Mouse (Mus musculus) lung, embryonic 14.5 days (tissue): Measurements from ENCODE around the gene Fgf11. TPM values are rescaled to one million over a fixed set of nuclear protein-coding genes. Genes with fewer than 3 reads are reported as not detected.

Experiments used
- ATAC-seq: fragments of 200-750 bp; cut with Nextera tagmentation; 2 replicates; pipeline ENCODE4 v1.8.0; 2017; ENCODE audit warnings: mild to moderate bottlenecking, moderate TSS enrichment, moderate library complexity; ENCODE audit not compliant: insufficient read depth
- DNase-seq: peaks from one replicate; pipeline ENCODE4 v3.0.0-alpha.2; 2015
- H3K27ac ChIP-seq: fragments of 300-500 bp; sonication (generic); 2 replicates; pipeline ENCODE4 v1.5.1; 2014; ENCODE audit warnings: low read depth, mild to moderate bottlenecking, moderate library complexity
- H3K27me3 ChIP-seq: fragments of 300-500 bp; sonication (generic); 2 replicates; pipeline ENCODE4 v1.6.1; 2014; ENCODE audit warnings: low read length, control low read depth; ENCODE audit not compliant: insufficient read depth
- H3K36me3 ChIP-seq: fragments of 300-500 bp; sonication (generic); 2 replicates; pipeline ENCODE4 v1.6.1; 2014; ENCODE audit warnings: control low read depth; ENCODE audit not compliant: insufficient read depth
- H3K4me1 ChIP-seq: fragments of 300-500 bp; sonication (generic); 2 replicates; pipeline ENCODE4 v1.6.1; 2014; ENCODE audit warnings: antibody characterized with exemption, control low read depth; ENCODE audit not compliant: insufficient read depth
- H3K4me2 ChIP-seq: fragments of 300-500 bp; sonication (generic); 2 replicates; pipeline ENCODE4 v1.6.1; 2014; ENCODE audit warnings: mild to moderate bottlenecking
- H3K4me3 ChIP-seq: fragments of 300-500 bp; sonication (generic); 2 replicates; pipeline ENCODE4 v1.5.1; 2014; ENCODE audit warnings: low read depth, low read length
- H3K9ac ChIP-seq: fragments of 300-500 bp; sonication (generic); 2 replicates; pipeline ENCODE4 v1.6.1; 2014
- H3K9me3 ChIP-seq: fragments of 300-500 bp; sonication (generic); 2 replicates; pipeline ENCODE4 v1.6.1; 2016; ENCODE audit warnings: low read depth, low read length, control low read depth
- CTCF ChIP-seq: IDR thresholded peaks from 2 replicates; pipeline ENCODE4 v1.5.1; 2016; ENCODE audit warnings: antibody characterized with exemption, low read depth
- WGBS: fragments of 180-500 bp; shearing (Covaris S2); extraction: QIAGEN DNeasy Blood & Tissue Kit; methylation state at CpG from one replicate; pipeline ENCODE4 v1.1.7; 2014; 5-methylcytosine and 5-hydroxymethylcytosine counted together
- polyA plus RNA-seq: library from polyadenylated mRNA; unstranded; fragments of >200 nt; fragmentation: Nextera tagmentation; extraction: Ambion mirVana; gene quantifications from 2 replicates; pipeline ENCODE4 v1.2.1, GENCODE M21; 2014

The Fgf11 gene
- polyA plus RNA-seq, 1 experiment from 2014 or later: 1.6 TPM

GRCm38 (mm10) chr11:69763551-69763950 is 38.1 kb downstream of the Fgf11 start:
- Histone ChIP-seq H3K4me2 (no peak overlapping the region), H3K27me3 (no peaks in the 10 kb centered on the region), H3K27ac (no peak overlapping the region), H3K9ac (no peak overlapping the region), H3K4me1 (peaks cover 21% of the 10 kb centered on the region), H3K9me3 (no peaks in the 10 kb centered on the region), H3K4me3 (no peak overlapping the region), H3K36me3 (no peaks in the 10 kb centered on the region)
- 66% methylated on average over 7 of the region's 7 CpGs for WGBS
- TF ChIP-seq CTCF: peak; percentile 42
- DNase-seq (no peak), ATAC-seq (no peak)

GRCm38 (mm10) chr11:69761868-69762267 is 39.8 kb downstream of the Fgf11 start, which contains the start of gene Slc35g3:
Gene Slc35g3, minus strand, starts transcription at chr11:69761968.
- H3K4me1 ChIP-seq: peaks cover 21% of the 10 kb centered on the region
- 71% methylated on average over 1 of the region's 1 CpGs for WGBS
- DNase-seq: no peak
- H3K36me3 ChIP-seq: no peaks in the 10 kb centered on the region
- TF ChIP-seq CTCF: no peak
- no peaks in the 10 kb centered on the region for H3K9me3 ChIP-seq
- H3K27me3 ChIP-seq: no peaks in the 10 kb centered on the region
- no peak within 1 kb of the TSS for H3K27ac ChIP-seq
- no peak within 1 kb of the TSS for H3K4me2 ChIP-seq
- no peak for ATAC-seq
- no peak within 1 kb of the TSS for H3K9ac ChIP-seq
- H3K4me3 ChIP-seq: no peak within 1 kb of the TSS

- no peaks in the 10 kb centered on the region for H3K27me3 ChIP-seq
- H3K27ac ChIP-seq: no peak overlapping the region
- 91% methylated on average over 7 of the region's 7 CpGs for WGBS
Measured at GRCm38 (mm10) chr11:69760901-69761200, 40.8 kb downstream of the Fgf11 start.

GRCm38 (mm10) chr11:69760160-69760900 is 41.3 kb downstream of the Fgf11 start:
- Histone ChIP-seq H3K9me3 (no peaks in the 10 kb centered on the region), H3K9ac (peak overlapping the region; percentile 84), H3K4me2 (peak overlapping the region; percentile 88), H3K4me1 (peaks cover 20% of the 10 kb centered on the region), H3K36me3 (0 out of 2 replicates have a peak, but pooled peaks cover 4% of the 10 kb centered on the region), H3K27ac (peak overlapping the region; percentile 99), H3K4me3 (peak overlapping the region; percentile 54; the same call in 1 of the 2 replicates), H3K27me3 (no peaks in the 10 kb centered on the region)
- no peak for ATAC-seq
- WGBS: 80% methylated on average over 14 of the region's 14 CpGs
- DNase-seq: no peak
- no peak for TF ChIP-seq CTCF

More at GRCm38 (mm10) chr11:69760901-69761200, 40.8 kb downstream of the Fgf11 start:
- Histone ChIP-seq H3K4me1 (peaks cover 20% of the 10 kb centered on the region), H3K9ac (no peak overlapping the region), H3K9me3 (no peaks in the 10 kb centered on the region), H3K36me3 (0 out of 2 replicates have a peak, but pooled peaks cover 4% of the 10 kb centered on the region), H3K4me3 (no peak overlapping the region), H3K4me2 (no peak overlapping the region)
- no peak for TF ChIP-seq CTCF
- no peak for ATAC-seq
- no peak for DNase-seq

- Histone ChIP-seq H3K9ac (peak overlapping the region; percentile 84), H3K4me1 (peaks cover 20% of the 10 kb centered on the region), H3K36me3 (0 out of 2 replicates have a peak, but pooled peaks cover 4% of the 10 kb centered on the region), H3K27ac (peak overlapping the region; percentile 99), H3K4me2 (peak overlapping the region; percentile 88), H3K27me3 (no peaks in the 10 kb centered on the region), H3K4me3 (peak overlapping the region; percentile 54), H3K9me3 (no peaks in the 10 kb centered on the region)
- WGBS: under 1% methylated on average over 37 of the region's 37 CpGs
- DNase-seq: peak; percentile 95
- TF ChIP-seq CTCF: no peak
- peak; percentile 90 for ATAC-seq
Measured at GRCm38 (mm10) chr11:69758971-69759721, 42.5 kb downstream of the Fgf11 start.

- peak within 1 kb of the TSS; percentile 99 for H3K27ac ChIP-seq
- H3K4me1 ChIP-seq: peaks cover 20% of the 10 kb centered on the region
- peak within 1 kb of the TSS; percentile 54 for H3K4me3 ChIP-seq
- H3K9ac ChIP-seq: peak within 1 kb of the TSS; percentile 84
- 0% methylated on average over 36 of the region's 36 CpGs for whole genome bisulfite sequencing
- peak within 1 kb of the TSS; percentile 88 for H3K4me2 ChIP-seq
- H3K9me3 ChIP-seq: no peaks in the 10 kb centered on the region
- TF ChIP-seq CTCF: no peak
- ATAC-seq (peak; percentile 94), DNase-seq (peak; percentile 99)
- H3K27me3 ChIP-seq: no peaks in the 10 kb centered on the region
- 0 out of 2 replicates have a peak, but pooled peaks cover 4% of the 10 kb centered on the region for H3K36me3 ChIP-seq
Measured at GRCm38 (mm10) chr11:69758478-69758970, 43.1 kb downstream of the Fgf11 start, which contains the start of gene Polr2a. Gene Polr2a, minus strand, starts transcription at chr11:69758637.

- peak; percentile 83 for ATAC-seq
- Histone ChIP-seq H3K4me1 (peaks cover 20% of the 10 kb centered on the region), H3K9me3 (no peaks in the 10 kb centered on the region), H3K4me3 (peak overlapping the region; percentile 54), H3K27ac (peak overlapping the region; percentile 99), H3K4me2 (peak overlapping the region; percentile 88), H3K36me3 (0 out of 2 replicates have a peak, but pooled peaks cover 4% of the 10 kb centered on the region), H3K27me3 (no peaks in the 10 kb centered on the region), H3K9ac (peak overlapping the region; percentile 84)
- no peak for TF ChIP-seq CTCF
- peak; percentile 98 for DNase-seq
- WGBS: 0% methylated on average over 23 of the region's 26 CpGs
Measured at GRCm38 (mm10) chr11:69758090-69758456, 43.6 kb downstream of the Fgf11 start.
